Mouse (Mus musculus) spleen, embryonic (tissue): ENCODE measurements around the gene Nrbf2.

ENCODE experiments used
- CTCF ChIA-PET: fragments of 350-600 bp; sonication (Branson Sonifier 250); formaldehyde crosslinking; loops from one replicate; lab custom pipeline; 2022; lab: Charles Lee

Gene Nrbf2

DNA sequence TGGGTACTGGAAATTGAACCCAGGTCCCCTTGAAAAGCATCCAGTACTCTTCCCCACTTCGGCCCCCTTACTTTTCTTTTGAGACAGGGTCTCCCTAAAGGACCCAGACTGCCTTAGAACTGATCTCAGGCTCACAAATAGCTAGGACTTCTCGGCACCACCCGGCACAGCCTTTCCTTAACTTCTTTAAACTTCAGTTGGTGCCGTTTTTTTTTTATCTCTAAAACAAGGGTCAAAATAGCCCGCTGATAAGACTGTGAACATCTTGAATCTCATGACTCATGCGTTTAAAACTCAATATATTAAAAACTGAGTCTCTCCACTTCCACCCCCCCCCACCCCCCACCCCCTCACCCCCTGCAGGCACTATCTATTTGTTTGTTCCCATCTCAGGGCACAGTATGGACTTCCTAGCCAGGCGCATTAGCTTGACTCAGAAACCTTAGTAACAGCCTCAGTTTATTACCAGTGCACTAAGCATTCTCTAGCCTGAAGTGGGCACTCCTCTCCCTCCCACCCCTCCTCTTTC lies 10.9 kb upstream of the Nrbf2 start:
- CTCF ChIA-PET, result no interaction called here

DNA sequence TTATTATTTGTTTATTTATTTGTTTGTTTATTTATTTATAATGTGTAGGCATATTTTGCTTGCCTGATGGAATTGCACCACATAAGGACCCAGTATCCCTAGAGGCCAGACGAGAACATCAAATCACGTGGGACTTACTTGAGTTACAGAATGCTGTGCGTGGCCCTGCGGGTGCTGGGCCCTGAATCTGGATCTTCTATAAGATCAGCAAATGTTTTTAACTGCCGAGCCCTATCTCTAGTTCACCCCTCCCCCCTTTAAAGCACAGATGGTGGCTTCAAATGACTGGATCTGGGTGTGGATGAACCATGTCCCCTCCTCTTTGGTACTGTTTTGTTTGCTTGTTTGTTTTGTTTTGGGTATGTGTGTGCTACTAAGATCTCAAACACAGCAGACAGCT lies 10.2 kb upstream of the Nrbf2 start:
- CTCF ChIA-PET, result no interaction called here

DNA sequence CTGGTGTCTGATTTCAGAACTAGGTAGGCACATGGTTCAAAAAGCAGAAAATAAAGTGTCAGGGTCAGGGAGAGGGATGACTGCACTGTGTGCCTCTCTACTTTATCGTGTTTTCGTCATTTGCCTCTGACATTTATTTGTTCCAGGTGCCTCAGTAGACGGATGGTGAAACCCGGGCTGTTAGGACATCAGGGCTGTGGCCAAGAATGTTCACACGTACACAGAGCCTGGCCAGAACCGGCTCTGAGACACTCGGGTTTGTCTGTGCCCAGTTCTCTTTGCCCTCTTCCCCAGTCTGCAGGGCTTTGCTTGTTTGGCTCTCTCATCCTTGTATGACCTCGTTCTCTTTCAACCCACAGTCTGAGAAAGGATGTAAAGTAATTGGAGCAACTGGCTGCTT lies 6.0 kb upstream of the Nrbf2 start:
- CTCF ChIA-PET, result no interaction called here

DNA sequence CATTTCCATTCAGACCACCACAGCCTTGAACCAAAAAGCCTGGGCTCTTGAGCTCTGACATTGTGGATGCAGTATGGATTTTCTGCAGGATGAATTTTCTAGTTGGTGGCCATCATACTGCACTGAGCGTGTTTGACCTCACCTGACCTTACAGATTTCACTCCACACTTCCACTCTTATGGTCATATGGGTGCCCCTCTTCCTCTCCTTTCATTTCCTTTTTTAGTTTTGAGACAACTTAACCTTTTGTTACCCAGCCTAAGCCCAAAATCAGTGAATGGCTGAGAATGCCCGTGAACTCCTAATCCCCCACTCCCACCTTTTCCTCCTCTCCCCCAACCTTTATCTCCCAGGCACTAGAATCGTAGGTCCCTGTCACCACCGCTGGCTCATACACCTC lies 5.5 kb upstream of the Nrbf2 start:
- CTCF ChIA-PET, result no interaction called here

DNA sequence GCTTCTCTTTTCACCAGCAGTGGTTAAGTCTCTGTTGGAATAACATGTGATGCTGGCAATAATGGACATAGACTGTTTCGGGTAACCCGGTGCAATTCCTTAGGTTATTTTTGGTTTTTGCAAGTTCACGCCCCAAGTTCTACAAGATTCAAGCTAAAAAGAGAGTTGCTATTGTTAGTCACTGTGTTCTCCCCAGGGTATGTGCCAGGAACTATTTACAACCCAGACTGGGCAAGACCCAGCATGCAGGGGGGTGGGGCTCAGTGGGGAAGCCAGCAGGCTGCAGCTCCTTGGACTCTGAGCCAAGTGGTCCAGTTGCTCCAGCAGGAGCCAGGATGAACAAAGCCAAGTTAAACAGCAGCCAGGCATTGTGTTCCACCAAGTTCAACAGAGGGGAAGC lies 2.8 kb upstream of the Nrbf2 start:
- CTCF ChIA-PET, result interaction anchor here (0.6 kb wide), 1 partner anchor 22 kb away, joined by 3 read pairs; no protein-coding TSS in a partner anchor

DNA sequence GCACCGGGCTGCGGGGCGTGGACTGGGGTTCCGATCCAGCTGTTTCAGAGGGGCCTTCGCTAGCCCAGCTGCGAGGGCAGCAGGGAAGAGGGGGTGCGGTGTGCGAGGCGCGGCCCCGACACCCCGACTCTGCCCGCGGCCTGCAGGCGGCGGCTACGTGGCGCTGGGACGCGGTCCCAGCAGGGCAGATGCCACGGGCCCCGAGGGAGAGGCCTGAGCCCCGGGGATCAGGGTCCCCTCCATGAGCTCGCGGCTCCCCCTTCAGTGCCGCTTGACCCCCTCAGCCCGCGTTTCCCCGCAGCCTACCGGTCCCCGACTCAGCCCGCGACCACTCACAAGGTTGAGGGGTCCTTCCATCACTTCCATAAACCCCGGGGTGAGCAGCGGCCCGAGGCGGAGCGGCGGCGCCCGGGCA lies 337 bp downstream of the Nrbf2 start:
- CTCF ChIA-PET, result no interaction called here

DNA sequence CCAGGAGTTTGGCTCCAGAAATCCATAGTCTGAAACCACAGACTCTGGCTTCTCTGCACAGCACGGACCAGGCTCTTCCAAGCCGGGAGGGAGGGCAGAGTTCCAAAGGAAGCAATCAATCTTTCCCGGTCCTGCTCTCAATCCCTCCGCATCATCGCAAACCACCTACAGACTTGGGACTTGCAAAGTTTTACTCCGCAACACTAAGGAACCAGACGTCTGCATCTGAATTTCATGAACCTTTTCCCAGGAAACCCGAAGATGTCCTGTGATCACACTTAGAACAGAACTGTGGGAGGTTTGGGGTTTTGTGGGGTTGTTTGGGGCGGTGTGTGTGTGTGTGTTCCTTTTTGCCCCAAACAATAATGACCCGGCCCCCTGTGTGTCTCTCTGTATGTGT lies 794 bp downstream of the Nrbf2 start:
- CTCF ChIA-PET, result no interaction called here

DNA sequence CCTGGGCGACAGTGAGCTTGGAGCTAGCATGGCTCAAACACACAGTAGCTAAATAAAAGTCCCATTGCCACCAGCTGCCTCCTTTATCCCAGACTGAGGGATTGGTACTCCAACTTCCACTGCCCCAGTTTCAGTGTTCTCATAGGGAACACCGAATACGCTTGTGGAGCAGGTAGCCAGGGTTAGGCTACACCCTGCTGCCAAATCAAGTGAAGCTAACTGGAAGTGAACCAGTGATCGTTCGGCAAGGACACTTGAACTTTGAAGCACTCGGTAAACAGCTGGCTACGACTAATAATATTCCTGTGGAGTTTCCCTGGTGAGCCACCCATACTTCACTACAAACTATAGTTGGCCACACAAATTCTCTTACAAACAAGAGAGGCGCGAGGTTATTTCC lies 1.6 kb downstream of the Nrbf2 start:
- CTCF ChIA-PET, result interaction anchor here (0.6 kb wide), 1 partner anchor 27 kb away, joined by 3 read pairs; no protein-coding TSS in a partner anchor

DNA sequence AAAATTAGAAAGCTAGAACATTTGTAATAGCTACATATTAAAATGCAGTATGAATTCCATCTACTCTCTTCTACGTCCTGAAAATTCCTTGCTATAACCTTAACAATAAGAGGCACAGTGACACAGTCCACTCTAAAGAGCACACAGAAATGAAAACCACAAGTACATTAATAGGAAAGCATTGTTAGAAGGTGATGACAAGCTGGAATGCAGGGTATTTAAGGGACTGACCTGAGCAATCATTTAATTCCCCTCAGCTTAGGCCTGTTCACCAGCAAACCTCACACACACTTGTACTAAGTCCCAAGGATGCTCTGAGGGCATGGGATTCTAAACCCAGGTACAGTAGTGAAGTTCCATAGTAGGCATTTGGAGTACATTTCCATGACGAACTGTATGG lies 2.6 kb downstream of the Nrbf2 start:
- CTCF ChIA-PET, result no interaction called here

DNA sequence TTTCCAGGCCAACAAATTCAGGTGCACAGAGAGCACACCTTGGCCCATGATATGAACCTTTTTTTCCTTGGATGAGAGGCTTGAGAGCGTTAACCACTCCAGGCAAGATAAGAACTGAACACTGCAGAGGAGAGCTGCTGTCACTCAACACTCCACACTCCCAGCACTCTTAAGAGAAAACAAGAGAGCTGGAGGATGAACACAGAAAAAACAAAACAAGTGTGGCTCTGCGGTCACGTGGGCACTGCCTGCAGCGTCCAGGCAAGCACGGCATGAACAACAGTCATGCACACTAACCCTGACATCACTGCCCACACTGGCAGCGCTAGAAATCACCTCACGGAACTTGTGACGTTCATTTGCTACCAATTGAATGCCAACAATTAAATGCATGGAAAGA lies 3.3 kb downstream of the Nrbf2 start:
- CTCF ChIA-PET, result interaction anchor here (0.7 kb wide), 1 partner anchor 85 kb away, joined by 3 read pairs; no protein-coding TSS in a partner anchor

DNA sequence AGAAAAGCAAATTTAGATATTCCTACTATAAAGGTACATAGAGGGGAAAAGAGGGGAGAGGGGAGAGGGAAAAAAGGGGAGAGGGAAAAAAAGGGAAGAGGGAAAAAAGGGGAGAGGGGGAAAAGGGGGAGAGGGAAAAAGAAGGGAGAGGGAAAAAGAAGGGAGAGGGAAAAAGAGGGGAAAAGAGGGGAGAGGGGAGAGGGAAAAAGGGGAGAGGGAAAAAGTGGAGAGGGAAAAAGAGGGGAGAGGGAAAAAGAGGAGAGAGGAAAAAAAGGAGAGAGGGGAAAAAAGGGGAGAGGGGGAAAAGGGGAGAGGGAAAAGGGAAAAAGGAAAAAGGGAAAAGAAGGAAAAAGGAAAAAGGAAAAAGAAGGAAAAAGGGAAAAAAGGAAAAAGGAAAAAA lies 9.2 kb downstream of the Nrbf2 start:
- CTCF ChIA-PET, result no interaction called here

DNA sequence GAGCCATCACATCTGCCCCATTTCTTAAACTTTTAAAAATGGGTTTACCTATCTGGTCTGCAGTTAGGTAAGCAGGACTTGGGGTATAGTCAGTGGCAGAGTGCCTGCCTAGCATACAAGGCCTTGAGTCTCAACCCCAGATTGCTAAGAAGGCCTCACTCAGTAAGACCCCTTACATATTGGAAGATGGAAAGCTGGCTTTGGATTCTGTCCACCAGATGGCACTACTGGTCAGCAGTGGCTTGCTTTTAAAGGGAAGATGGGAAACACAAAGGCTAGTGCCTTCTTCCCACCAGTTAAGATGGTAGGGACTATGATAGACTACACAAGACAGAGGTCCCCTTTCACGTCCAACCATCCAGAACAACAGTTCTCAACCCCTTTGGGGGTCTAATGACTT lies 20.3 kb downstream of the Nrbf2 start:
- CTCF ChIA-PET, result interaction anchor here (1.4 kb wide), 1 partner anchor 43 kb away, joined by 3 read pairs; no protein-coding TSS in a partner anchor

DNA sequence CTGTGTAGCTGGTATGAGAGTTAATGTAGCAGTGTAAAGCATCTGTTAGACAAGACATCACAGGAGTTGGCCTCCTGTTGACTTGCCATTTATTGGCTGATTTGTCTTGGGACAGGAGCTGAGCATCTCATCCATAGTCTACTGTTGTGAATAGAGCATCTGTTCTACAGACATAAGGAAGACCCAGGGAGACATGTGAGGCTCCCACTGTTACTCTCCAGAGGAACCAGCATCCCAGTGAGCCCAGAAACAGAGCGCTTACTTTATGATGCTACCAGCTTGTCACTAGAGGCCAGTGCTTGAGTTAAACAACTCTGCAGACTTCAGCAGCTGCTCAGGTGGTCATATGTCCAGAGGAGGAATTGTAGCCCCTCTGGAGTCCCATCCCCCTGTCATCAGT lies 32.0 kb downstream of the Nrbf2 start:
- CTCF ChIA-PET, result no interaction called here

DNA sequence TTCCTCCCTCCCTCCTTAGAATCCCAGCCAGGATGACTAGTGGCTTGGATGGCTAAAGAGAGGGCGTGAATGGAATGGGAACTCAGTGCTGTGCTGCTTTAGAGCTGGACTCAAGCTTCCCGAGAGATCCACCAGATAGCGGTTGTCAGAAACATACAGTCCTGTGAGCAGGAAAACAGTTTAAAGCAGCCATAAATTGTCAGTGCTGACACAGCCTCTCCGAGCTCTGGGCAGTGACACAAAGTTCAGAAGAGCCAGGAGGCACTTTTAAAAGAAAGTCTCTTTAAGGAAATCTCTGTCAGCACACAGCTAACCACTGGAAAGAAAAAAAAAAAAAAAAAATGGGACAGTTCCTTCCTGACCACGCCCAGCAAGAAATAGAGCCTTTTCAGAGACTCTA lies 32.8 kb downstream of the Nrbf2 start:
- CTCF ChIA-PET, result no interaction called here

DNA sequence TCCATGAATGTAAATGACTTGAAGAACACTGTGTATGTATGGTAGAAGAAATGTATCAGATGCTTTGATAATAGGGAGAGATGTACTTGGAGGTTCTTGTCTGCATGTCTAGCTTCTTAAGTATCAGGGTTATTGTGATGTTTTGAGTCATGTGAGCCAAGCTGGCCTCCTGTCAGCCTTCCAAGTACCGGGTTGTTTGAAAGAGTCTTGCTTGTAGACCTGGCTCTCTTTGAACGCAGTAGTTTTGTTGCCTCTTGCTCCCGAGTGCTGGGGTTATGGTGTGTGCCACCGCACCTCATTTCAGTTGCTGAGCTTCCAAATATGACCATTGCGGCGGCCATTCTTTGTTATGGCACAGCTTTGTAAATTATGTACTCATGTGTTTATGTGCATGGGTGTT lies 34.3 kb downstream of the Nrbf2 start:
- CTCF ChIA-PET, result no interaction called here

DNA sequence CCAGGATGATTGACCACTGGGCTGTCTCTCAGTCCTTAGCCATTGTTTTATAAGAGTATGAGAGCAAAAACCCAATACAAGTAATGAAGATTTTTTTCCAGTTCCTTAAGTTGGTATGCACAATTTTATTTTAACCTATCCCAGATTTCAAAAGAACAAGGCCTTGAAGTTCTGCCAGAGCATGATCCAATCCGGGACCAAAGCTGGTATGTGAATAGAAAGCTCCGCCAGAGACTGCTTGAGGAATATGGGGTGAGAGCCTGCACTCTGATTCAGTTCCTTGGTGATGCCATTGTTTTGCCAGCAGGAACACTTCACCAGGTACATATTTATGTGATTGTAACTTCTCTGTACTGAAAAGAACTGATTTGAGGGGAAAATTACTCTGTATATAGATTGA lies 35.6 kb downstream of the Nrbf2 start:
- CTCF ChIA-PET, result no interaction called here

DNA sequence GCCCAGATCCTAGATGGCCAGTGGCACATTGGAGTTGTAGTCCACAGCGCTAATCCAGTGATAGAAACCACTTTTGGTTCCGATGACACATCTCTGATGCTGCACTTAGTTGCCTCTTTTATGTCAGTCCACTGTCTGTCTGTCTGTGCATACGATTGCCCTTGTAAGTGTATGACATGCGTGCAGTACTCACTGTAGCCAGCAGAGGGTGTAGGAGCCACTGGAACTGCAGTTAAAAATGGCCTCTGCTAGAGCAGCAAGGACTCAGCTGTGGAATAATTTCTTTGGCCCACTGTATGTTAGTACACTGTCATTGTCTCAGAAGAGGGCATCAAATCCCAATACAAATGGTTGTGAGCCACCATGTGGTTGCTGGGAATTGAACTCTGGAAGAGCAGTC lies 38.0 kb downstream of the Nrbf2 start:
- CTCF ChIA-PET, result interaction anchor here (0.6 kb wide), 1 partner anchor 17 kb away, joined by 5 read pairs; no protein-coding TSS in a partner anchor

DNA sequence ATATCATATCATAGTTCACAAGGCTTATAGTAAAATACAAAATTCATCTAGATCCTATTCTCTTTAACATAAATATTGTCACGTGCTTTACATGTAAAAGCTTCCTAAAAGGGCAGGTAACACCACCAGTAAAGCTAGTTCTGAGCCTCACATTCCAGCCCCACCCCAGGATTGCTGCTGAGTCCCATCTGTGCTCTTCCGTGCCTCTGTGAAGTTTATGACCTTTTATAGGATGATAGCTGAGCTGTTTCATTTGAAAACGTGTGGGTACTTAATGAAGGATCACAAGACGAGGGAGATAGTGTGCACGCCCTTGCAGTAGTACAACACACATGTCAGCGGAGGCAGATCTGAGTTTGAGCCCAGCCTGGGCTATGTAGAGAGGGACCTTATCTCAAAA lies 54.7 kb downstream of the Nrbf2 start:
- CTCF ChIA-PET, result interaction anchor here (0.7 kb wide), 1 partner anchor 600 kb away, joined by 6 read pairs; no protein-coding TSS in a partner anchor

DNA sequence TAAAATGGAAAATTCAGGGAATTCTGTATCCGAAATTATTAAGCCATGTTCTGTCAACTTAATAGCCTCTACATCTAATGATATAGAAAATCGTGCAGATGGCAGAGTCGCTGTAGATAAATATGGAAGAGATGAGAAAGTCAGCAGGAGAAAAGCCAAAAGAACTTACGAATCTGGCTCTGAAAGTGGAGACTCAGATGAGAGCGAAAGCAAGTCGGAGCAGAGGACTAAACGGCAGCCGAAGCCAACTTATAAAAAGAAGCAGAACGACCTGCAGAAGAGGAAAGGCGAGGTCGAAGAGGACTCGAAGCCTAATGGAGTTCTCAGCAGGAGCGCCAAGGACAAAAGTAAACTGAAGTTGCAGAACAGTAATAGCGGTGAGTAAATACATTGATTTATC lies 58.6 kb downstream of the Nrbf2 start:
- CTCF ChIA-PET, result no interaction called here

DNA sequence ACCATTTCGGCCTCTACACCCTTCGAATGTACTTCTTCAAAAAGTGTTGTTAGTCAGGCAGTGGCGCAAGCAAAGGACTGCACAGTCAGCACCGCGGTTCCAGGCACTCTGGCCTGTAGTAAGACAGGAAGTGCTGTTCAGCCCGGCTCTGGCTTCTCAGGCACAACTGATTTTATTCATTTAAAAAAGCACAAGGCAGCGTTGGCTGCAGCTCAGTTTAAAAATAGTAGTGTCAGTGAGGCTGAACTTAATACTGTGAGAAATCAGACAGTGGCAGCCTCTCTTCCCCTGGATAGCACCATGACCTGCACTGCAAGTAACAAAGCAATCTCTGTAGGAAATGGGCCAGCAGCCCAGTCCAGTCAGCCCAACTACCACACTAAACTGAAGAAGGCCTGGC lies 59.0 kb downstream of the Nrbf2 start:
- CTCF ChIA-PET, result no interaction called here

DNA sequence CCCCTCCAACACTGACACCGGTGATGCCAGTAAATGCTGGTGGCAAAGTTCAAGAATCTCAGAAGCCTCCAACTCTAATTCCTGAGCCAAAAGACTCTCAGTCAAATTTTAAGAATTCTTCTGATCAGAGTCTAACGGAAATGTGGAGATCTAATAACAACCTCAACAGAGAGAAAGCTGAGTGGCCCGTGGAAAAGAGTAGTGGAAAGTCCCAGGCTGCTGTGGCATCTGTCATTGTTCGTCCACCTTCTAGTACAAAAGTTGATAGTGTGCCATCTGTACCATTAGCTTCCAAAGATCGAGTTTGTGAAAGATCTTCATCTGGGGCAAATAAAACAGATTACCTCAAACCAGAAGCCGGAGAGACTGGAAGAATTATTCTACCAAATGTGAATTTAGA lies 59.6 kb downstream of the Nrbf2 start:
- CTCF ChIA-PET, result interaction anchor here (0.6 kb wide), 1 partner anchor 165 kb away, joined by 3 read pairs; no protein-coding TSS in a partner anchor

DNA sequence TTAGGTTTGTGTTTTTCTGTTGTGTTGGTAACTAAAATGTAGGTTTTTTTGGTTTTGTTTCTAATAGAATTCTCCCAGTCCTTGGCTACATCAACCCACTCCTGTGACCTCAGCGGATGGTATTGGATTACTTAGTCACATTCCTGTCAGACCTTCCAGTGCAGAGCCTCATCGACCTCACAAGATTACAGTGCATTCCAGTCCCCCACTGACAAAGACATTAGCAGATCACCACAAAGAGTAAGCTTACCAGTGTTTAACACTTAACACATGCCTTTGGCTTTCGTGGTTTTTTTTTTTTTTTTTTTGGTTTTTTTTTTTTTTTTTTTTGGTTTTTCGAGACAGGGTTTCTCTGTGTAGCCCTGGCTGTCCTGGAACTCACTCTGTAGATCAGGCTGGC lies 61.2 kb downstream of the Nrbf2 start:
- CTCF ChIA-PET, result no interaction called here

DNA sequence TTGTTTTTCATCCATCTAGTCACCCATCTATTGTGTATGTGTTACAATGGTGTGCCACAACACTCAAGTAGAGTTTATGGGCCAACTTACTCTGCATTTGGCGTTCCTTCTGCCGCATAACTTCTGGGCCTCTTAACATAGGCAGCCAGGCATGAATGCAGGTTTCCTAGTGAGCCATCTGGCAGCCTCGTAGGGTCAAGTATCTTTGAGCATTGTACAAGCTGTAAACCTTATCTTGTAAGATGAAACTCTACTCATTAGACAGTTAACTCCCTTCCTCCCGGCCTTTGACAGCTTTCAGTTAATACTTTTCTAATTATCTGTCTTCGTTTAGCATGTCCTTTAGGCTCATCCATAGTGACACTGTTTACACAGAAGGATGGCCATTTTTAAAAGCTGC lies 63.8 kb downstream of the Nrbf2 start:
- CTCF ChIA-PET, result no interaction called here

DNA sequence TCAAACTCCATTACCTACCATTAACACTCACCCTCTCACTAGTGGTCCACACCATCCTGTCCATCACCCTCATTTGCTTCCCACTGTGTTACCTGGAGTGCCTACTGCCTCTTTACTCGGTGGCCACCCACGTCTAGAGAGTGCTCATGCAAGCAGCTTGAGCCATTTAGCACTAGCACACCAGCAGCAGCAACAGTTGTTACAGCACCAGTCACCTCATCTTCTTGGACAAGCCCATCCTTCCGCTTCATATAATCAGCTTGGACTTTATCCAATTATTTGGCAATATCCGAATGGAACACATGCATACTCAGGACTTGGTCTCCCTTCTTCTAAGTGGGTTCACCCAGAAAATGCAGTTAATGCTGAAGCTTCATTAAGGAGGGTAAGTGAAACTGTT lies 64.9 kb downstream of the Nrbf2 start:
- CTCF ChIA-PET, result interaction anchor here (1.5 kb wide), 1 partner anchor 10 kb away, joined by 3 read pairs; no protein-coding TSS in a partner anchor
